Mouse (Mus musculus) olfactory bulb, adult 2 months (tissue): ENCODE measurements around the gene Cnst. TPM values are rescaled to one million over a fixed set of nuclear protein-coding genes. Genes with fewer than 3 reads are reported as not detected.
A peak's percentile ranks its signal among the peaks of the same experiment; 100 is the strongest.

Experiments used
- H3K27ac ChIP-seq: fragments of 200-500 bp; 2 replicates; pipeline ENCODE4 v1.5.1; 2012; ENCODE audit warnings: low read depth, low read length; ENCODE audit not compliant: insufficient read depth
- H3K4me1 ChIP-seq: fragments of 200-500 bp; 2 replicates; pipeline ENCODE4 v1.6.1; 2012; ENCODE audit warnings: low read length; ENCODE audit not compliant: control insufficient read depth, insufficient read depth
- H3K4me3 ChIP-seq: fragments of 200-500 bp; 2 replicates; pipeline ENCODE4 v1.5.1; 2012; ENCODE audit warnings: mild to moderate bottlenecking, low read depth, low read length, moderate library complexity; ENCODE audit not compliant: insufficient read depth
- CTCF ChIP-seq: fragments of 200-500 bp; IDR thresholded peaks from 2 replicates; pipeline ENCODE4 v1.5.1; 2012; ENCODE audit warnings: low read depth, mild to moderate bottlenecking, low read length, moderate library complexity; ENCODE audit not compliant: insufficient read depth
- POLR2A ChIP-seq: fragments of 200-500 bp; IDR thresholded peaks from 2 replicates; pipeline ENCODE4 v1.6.1; 2012; ENCODE audit warnings: mild to moderate bottlenecking, low read depth, low read length, moderate library complexity; ENCODE audit not compliant: insufficient read depth
- WGBS: fragments of 180-500 bp; shearing (Covaris S2); methylation state at CpG from one replicate; pipeline ENCODE4 v1.1.7; 2018; 5-methylcytosine and 5-hydroxymethylcytosine counted together
- polyA plus RNA-seq: library from polyadenylated mRNA; stranded (reverse); fragments of >200 nt; gene quantifications from 2 replicates; pipeline ENCODE4 v1.2.4, GENCODE M21; 2012; ENCODE audit warnings: low replicate concordance; ENCODE audit not compliant: missing spikeins, insufficient read depth, insufficient read length

Gene Cnst
- not detected in 2 replicates for polyA plus RNA-seq

DNA sequence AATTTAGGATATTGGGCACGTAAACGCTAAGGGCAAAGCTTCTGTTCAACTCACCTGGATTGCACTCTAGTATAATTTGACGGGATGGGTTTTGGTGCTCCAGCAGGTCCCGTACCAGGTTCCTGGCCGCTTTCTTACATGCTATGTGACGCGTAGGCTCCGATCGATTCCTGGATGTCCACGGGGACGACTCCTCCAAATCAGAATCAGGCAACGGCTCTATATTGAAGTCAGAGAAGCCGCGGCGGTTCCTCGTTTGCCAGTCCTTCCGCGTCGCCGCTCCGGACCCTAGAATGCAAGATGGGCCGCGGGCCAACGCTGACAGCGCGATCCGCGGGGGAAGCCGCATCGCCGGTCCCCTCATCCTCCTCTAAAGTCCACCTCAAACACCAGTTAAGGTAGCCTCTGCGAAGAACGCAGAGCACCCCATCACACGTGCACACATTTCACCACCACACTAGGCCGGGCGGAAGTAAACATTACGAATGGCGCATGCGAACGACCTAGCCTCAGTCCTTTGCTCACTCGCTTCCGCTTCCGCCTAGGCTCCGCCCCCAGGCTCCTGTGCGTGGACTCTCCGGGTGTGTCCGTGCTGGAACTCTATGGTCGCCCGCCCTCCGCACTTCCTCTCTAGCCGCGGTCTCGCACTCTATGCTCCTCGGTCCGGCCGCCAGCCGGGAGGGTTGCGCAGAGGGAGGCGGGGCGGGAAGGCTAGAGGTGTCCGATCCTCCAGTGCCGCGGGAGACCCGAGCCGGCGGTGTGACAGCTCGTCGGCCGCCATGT is at the start of gene Cnst, which contains the start of gene Tfb2m:
Gene Cnst, plus strand, starts transcription at position 603 of the 783 bp plus-strand sequence.
Gene Tfb2m, minus strand, starts transcription at position 500 of the 783 bp plus-strand sequence.
- peaks cover 10% of the 10 kb centered on the region; the same call in 1 of the 2 replicates for H3K4me1 ChIP-seq
- peak within 1 kb of the TSS; percentile 58 for H3K27ac ChIP-seq
- TF ChIP-seq POLR2A, result peak; percentile 57
- under 1% methylated on average over 69 of the region's 69 CpGs for WGBS
- peak within 1 kb of the TSS; percentile 77 for H3K4me3 ChIP-seq

DNA sequence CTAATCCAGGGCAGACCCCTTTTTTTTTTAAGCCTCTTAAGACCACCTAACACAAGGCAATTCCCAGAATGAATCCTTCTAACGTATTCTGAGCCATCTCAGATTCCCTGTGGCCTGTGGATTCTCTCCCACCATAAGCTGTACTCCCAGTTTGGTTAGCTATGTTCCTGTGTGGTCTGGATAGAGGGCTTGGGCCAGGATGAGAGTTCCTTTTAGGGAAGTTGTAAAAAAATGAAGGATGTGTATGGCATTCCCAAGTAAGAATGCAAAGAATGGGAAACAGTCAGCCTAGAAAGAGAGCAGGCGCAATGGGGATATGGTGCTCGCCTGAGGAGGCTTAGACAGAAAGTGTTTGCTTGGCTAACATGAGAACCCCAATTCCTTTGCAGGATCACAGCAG is 46.9 kb upstream of the Cnst start:
- H3K4me1 ChIP-seq, result no peaks in the 10 kb centered on the region
- no peak overlapping the region for H3K4me3 ChIP-seq
- TF ChIP-seq POLR2A, result no peak
- TF ChIP-seq CTCF, result no peak
- 92% methylated on average over 3 of the region's 3 CpGs for WGBS
- H3K27ac ChIP-seq, result no peak overlapping the region

GRCm38 (mm10) chr1:179502565-179502964 is 43.6 kb upstream of the Cnst start:
- Histone ChIP-seq H3K4me3 (no peak overlapping the region), H3K4me1 (no peaks in the 10 kb centered on the region), H3K27ac (no peak overlapping the region)
- WGBS, result 8% methylated on average over 3 of the region's 3 CpGs
- TF ChIP-seq POLR2A, result no peak
- no peak for TF ChIP-seq CTCF

DNA sequence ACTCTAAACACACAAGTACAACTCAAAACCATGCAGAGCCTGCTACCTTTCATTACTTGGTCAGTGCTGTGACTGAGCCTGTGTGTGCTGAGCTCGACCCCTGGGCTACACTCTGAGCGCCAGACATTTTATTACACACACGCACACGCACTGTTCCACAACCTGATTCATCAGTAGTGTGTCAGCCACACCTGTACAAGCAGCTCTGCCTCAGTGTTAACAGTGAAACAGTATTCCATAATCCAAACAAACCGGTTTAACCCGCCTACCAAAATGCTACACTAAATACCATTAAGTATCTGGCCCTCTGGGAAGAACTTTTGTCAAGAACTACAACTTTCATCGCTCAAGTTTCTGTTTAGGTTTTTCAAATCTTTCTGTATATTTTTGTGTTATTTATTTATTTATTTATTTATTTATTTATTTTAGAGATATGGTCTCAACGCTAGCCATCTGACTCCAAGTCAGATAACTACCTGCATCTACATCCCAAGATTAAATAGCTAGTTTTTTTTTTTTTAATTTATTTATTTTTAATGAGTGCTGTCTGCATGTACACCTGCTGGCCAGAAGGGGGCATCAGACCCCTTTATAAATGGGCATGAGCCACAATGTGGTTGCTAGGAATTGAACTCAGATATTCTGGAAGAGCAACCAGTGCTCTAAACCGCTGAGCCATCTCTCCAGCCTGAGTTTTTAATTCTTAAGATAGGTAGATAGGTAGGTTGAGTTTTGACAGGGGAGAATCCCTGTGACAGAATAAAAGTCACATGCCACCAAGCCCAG is 39.4 kb upstream of the Cnst start:
- peaks cover 4% of the 10 kb centered on the region; the same call in 1 of the 2 replicates for H3K4me1 ChIP-seq
- TF ChIP-seq CTCF (no peak), POLR2A (no peak)
- WGBS, result 72% methylated on average over 9 of the region's 9 CpGs
- H3K4me3 ChIP-seq, result no peak overlapping the region
- no peak overlapping the region for H3K27ac ChIP-seq

DNA sequence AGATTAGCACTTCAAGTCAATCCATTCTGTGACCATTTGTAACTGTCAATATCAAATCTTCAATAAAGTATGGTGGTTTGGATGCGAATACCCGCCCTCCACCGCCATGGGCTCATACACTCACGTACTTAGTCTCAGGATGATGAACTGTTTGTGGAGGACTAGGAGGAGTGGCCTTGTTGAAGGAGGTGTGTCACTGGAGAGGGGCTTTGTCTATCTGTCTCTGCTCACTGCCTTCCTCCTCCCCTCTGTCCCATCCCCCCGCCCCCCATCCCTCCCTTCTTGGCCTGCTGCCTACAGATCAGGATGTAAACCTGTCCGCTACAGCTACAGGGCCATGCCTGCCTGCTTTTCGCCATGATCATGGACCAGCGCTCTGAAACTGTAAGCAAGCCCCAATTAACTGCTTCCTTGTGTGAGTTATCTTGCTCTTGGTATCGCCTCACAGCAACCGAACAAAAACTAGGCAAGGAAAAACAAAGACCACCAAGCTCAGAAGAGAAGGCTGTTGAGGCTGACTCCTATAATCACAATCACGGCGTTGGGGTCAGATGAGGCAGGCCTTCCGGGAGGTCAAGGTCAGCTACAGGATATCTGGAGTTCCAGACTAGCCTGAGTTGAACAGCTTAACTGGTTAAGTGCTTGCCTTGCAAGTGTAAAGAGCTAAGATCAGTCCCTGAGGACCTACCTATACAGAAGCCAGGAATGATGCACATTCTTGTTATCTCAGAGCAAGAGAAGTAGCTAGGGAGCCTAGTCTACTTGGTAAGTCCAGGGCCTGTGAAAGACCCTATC is 35.4 kb upstream of the Cnst start:
- Histone ChIP-seq H3K4me3 (no peak overlapping the region), H3K4me1 (peaks cover 5% of the 10 kb centered on the region; the same call in 1 of the 2 replicates), H3K27ac (no peak overlapping the region)
- 85% methylated on average over 12 of the region's 13 CpGs for WGBS
- TF ChIP-seq CTCF, result no peak
- no peak for TF ChIP-seq POLR2A

DNA sequence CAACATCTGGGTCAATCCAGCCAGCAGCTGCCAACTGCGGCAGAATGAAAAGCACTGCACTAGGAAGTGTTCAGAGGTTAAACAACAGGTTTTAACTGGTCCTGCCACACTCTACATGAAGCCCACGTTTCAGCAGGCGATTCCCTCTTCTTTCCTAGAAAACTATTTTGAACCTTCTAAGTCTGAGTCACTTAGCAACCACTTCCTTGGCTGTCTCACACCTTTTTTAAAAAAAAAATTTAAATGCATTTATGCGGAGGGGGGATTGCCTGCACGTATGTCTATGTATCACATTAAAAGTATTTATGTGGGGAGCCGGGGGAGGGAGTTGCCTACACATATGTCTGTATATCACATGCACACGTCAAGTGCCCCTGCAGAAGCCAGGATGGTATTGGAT is 34.3 kb upstream of the Cnst start:
- TF ChIP-seq CTCF (no peak), POLR2A (no peak)
- no peak overlapping the region for H3K4me3 ChIP-seq
- peaks cover 7% of the 10 kb centered on the region for H3K4me1 ChIP-seq
- 55% methylated on average over 7 of the region's 7 CpGs for WGBS
- H3K27ac ChIP-seq, result no peak overlapping the region

- TF ChIP-seq CTCF (no peak), POLR2A (no peak)
- WGBS, result under 1% methylated on average over 21 of the region's 21 CpGs
- Histone ChIP-seq H3K4me1 (peaks cover 3% of the 10 kb centered on the region; the same call in 1 of the 2 replicates), H3K4me3 (peak overlapping the region; percentile 68), H3K27ac (no peak overlapping the region)
Observed at GRCm38 (mm10) chr1:179516941-179517712, 29.0 kb upstream of the Cnst start.

- Histone ChIP-seq H3K27ac (no peak within 1 kb of the TSS), H3K4me1 (peaks cover 3% of the 10 kb centered on the region; the same call in 1 of the 2 replicates), H3K4me3 (peak within 1 kb of the TSS; percentile 68)
- 5% methylated on average over 39 of the region's 39 CpGs for WGBS
- peak; percentile 53; the same call in 1 of the 2 replicates for TF ChIP-seq CTCF
- TF ChIP-seq POLR2A, result peak; percentile 44
Observed at GRCm38 (mm10) chr1:179517713-179518465, 28.3 kb upstream of the Cnst start, which contains the start of gene Smyd3. TSS of gene Smyd3 (minus strand) at chr1:179518041.
